Mouse (Mus musculus) erythroblast, embryonic 14.5 days (primary cell): ENCODE data around the gene Fbxw8.

Experiments used
- GATA1 ChIP-seq: IDR thresholded peaks from 2 replicates; pipeline ENCODE4 v1.6.1; 2012; ENCODE audit warnings: low read length, inconsistent platforms, mixed read lengths
- TAL1 ChIP-seq: IDR thresholded peaks from 3 replicates; pipeline ENCODE4 v1.6.1; 2012; ENCODE audit warnings: low read length, inconsistent platforms, mixed read lengths

- TF ChIP-seq TAL1 (no peak), GATA1 (no peak)
Measured at GRCm38 (mm10) chr5:118145999-118146679, 9.1 kb downstream of the Fbxw8 start.
